Mouse (Mus musculus) neural tube, embryonic 15.5 days (tissue): ENCODE measurements around the gene Mlxipl. TPM values are rescaled to one million over a fixed set of nuclear protein-coding genes. Genes with fewer than 3 reads are reported as not detected.
A peak's percentile ranks its signal among the peaks of the same experiment; 100 is the strongest.

Source experiments
- ATAC-seq: fragments of 200-750 bp; cut with Nextera tagmentation; 2 replicates; pipeline ENCODE4 v1.8.0; 2017; ENCODE audit warnings: mild to moderate bottlenecking, moderate TSS enrichment, moderate library complexity; ENCODE audit not compliant: low FRiP score
- H3K27ac ChIP-seq: fragments of 300-500 bp; sonication (generic); replicated peaks from 2 replicates; pipeline ENCODE4 v1.5.1; 2015; ENCODE audit warnings: mild to moderate bottlenecking, inconsistent platforms
- H3K27me3 ChIP-seq: fragments of 300-500 bp; sonication (generic); replicated peaks from 2 replicates; pipeline ENCODE4 v1.6.1; 2015; ENCODE audit warnings: inconsistent platforms
- H3K36me3 ChIP-seq: fragments of 300-500 bp; sonication (generic); 2 replicates; pipeline ENCODE4 v1.6.1; 2015; ENCODE audit warnings: inconsistent platforms
- H3K4me1 ChIP-seq: fragments of 300-500 bp; sonication (generic); 2 replicates; pipeline ENCODE4 v1.6.1; 2015; ENCODE audit warnings: inconsistent platforms
- H3K4me2 ChIP-seq: fragments of 300-500 bp; sonication (generic); 2 replicates; pipeline ENCODE4 v1.6.1; 2015; ENCODE audit warnings: inconsistent platforms, mild to moderate bottlenecking, moderate library complexity
- H3K4me3 ChIP-seq: fragments of 300-500 bp; sonication (generic); replicated peaks from 2 replicates; pipeline ENCODE4 v1.5.1; 2015; ENCODE audit warnings: mild to moderate bottlenecking, inconsistent platforms
- H3K9ac ChIP-seq: fragments of 300-500 bp; sonication (generic); replicated peaks from 2 replicates; pipeline ENCODE4 v1.6.1; 2015; ENCODE audit warnings: mild to moderate bottlenecking, inconsistent platforms
- H3K9me3 ChIP-seq: fragments of 300-500 bp; sonication (generic); replicated peaks from 2 replicates; pipeline ENCODE4 v1.6.1; 2016; ENCODE audit warnings: inconsistent platforms
- WGBS: fragments of 180-500 bp; shearing (Covaris S2); methylation state at CpG from one replicate; pipeline ENCODE4 v1.1.7; 2015; ENCODE audit warnings: mixed read lengths; 5-methylcytosine and 5-hydroxymethylcytosine counted together
- polyA plus RNA-seq: library from polyadenylated mRNA; unstranded; fragments of >200 nt; fragmentation: Nextera tagmentation; extraction: Ambion mirVana; gene quantifications from 2 replicates; pipeline ENCODE4 v1.2.1, GENCODE M21; 2015

Mlxipl gene
- polyA plus RNA-seq, 1 experiment from 2014 or later = 0.79 TPM

GRCm38 (mm10) chr5:135171688-135172220, 82.1 kb downstream of the Mlxipl start:
- H3K36me3 ChIP-seq = peaks cover 43% of the 10 kb centered on the region
- H3K9ac ChIP-seq = no peak overlapping the region

GRCm38 (mm10) chr5:135172986-135173385, 83.3 kb downstream of the Mlxipl start:
- Histone ChIP-seq H3K4me1 (peaks cover 20% of the 10 kb centered on the region), H3K36me3 (peaks cover 54% of the 10 kb centered on the region), H3K4me2 (no peak overlapping the region), H3K27me3 (no peaks in the 10 kb centered on the region), H3K9ac (no peak overlapping the region), H3K9me3 (no peaks in the 10 kb centered on the region), H3K27ac (no peak overlapping the region), H3K4me3 (no peak overlapping the region)
- 93% methylated on average over 5 of the region's 5 CpGs for WGBS
- ATAC-seq = no peak

More at GRCm38 (mm10) chr5:135171688-135172220, 82.1 kb downstream of the Mlxipl start:
- Histone ChIP-seq H3K27me3 (no peaks in the 10 kb centered on the region), H3K9me3 (no peaks in the 10 kb centered on the region), H3K27ac (no peak overlapping the region), H3K4me1 (peaks cover 25% of the 10 kb centered on the region), H3K4me3 (no peak overlapping the region), H3K4me2 (no peak overlapping the region)
- no peak for ATAC-seq
- WGBS = 95% methylated on average over 6 of the region's 6 CpGs

GRCm38 (mm10) chr5:135175086-135175485, 85.4 kb downstream of the Mlxipl start:
- Histone ChIP-seq H3K36me3 (peaks cover 73% of the 10 kb centered on the region), H3K4me3 (no peak overlapping the region), H3K27ac (no peak overlapping the region), H3K4me2 (no peak overlapping the region), H3K4me1 (peaks cover 8% of the 10 kb centered on the region), H3K27me3 (no peaks in the 10 kb centered on the region), H3K9ac (no peak overlapping the region), H3K9me3 (no peaks in the 10 kb centered on the region)
- no peak for ATAC-seq

GRCm38 (mm10) chr5:135178523-135178922, 88.8 kb downstream of the Mlxipl start:
- no peaks in the 10 kb centered on the region for H3K9me3 ChIP-seq
- H3K4me3 ChIP-seq = no peak overlapping the region
- no peak for ATAC-seq
- H3K4me2 ChIP-seq = no peak overlapping the region
- H3K36me3 ChIP-seq = peaks cover 82% of the 10 kb centered on the region
- H3K4me1 ChIP-seq = no peaks in the 10 kb centered on the region
- no peak overlapping the region for H3K27ac ChIP-seq
- H3K9ac ChIP-seq = no peak overlapping the region
- H3K27me3 ChIP-seq = no peaks in the 10 kb centered on the region
- WGBS = 92% methylated on average over 3 of the region's 3 CpGs

- 79% methylated on average over 4 of the region's 4 CpGs for WGBS
- Histone ChIP-seq H3K27me3 (no peaks in the 10 kb centered on the region), H3K4me3 (no peak overlapping the region), H3K9me3 (no peaks in the 10 kb centered on the region), H3K4me2 (no peak overlapping the region), H3K36me3 (peaks cover 79% of the 10 kb centered on the region), H3K4me1 (no peaks in the 10 kb centered on the region), H3K27ac (no peak overlapping the region), H3K9ac (no peak overlapping the region)
- ATAC-seq = no peak
These were observed 89.3 kb downstream of the Mlxipl start for GRCm38 (mm10) chr5:135178996-135179395.

- Histone ChIP-seq H3K4me3 (no peak overlapping the region), H3K27ac (no peak overlapping the region), H3K9ac (no peak overlapping the region)
These were observed 89.9 kb downstream of the Mlxipl start for GRCm38 (mm10) chr5:135179616-135180015.

GRCm38 (mm10) chr5:135180796-135181195, 91.1 kb downstream of the Mlxipl start:
- Histone ChIP-seq H3K9me3 (no peaks in the 10 kb centered on the region), H3K4me1 (0 out of 2 replicates have a peak, but pooled peaks cover 2% of the 10 kb centered on the region), H3K27me3 (no peaks in the 10 kb centered on the region), H3K4me3 (no peak overlapping the region), H3K27ac (no peak overlapping the region), H3K4me2 (no peak overlapping the region), H3K36me3 (peaks cover 64% of the 10 kb centered on the region), H3K9ac (no peak overlapping the region)
- ATAC-seq = no peak
- WGBS = 95% methylated on average over 14 of the region's 14 CpGs

More at GRCm38 (mm10) chr5:135179616-135180015, 89.9 kb downstream of the Mlxipl start:
- no peak for ATAC-seq
- 96% methylated on average over 7 of the region's 7 CpGs for WGBS
- Histone ChIP-seq H3K4me2 (no peak overlapping the region), H3K9me3 (no peaks in the 10 kb centered on the region), H3K4me1 (no peaks in the 10 kb centered on the region), H3K36me3 (peaks cover 74% of the 10 kb centered on the region), H3K27me3 (no peaks in the 10 kb centered on the region)

- ATAC-seq = no peak
- peaks cover 58% of the 10 kb centered on the region for H3K36me3 ChIP-seq
- H3K4me3 ChIP-seq = no peak overlapping the region
- H3K27me3 ChIP-seq = no peaks in the 10 kb centered on the region
- no peak overlapping the region for H3K4me2 ChIP-seq
- WGBS = 70% methylated on average over 6 of the region's 6 CpGs
- H3K27ac ChIP-seq = no peak overlapping the region
- H3K4me1 ChIP-seq = 0 out of 2 replicates have a peak, but pooled peaks cover 5% of the 10 kb centered on the region
- H3K9me3 ChIP-seq = no peaks in the 10 kb centered on the region
- H3K9ac ChIP-seq = no peak overlapping the region
These were observed 92.1 kb downstream of the Mlxipl start for GRCm38 (mm10) chr5:135181776-135182175.

- H3K4me1 ChIP-seq = peaks cover 8% of the 10 kb centered on the region
- no peak overlapping the region for H3K9ac ChIP-seq
- ATAC-seq = no peak
- peaks cover 45% of the 10 kb centered on the region for H3K36me3 ChIP-seq
- no peaks in the 10 kb centered on the region for H3K9me3 ChIP-seq
- 63% methylated on average over 8 of the region's 8 CpGs for WGBS
- H3K4me2 ChIP-seq = no peak overlapping the region
- H3K27ac ChIP-seq = no peak overlapping the region
- no peaks in the 10 kb centered on the region for H3K27me3 ChIP-seq
- H3K4me3 ChIP-seq = no peak overlapping the region
These were observed 93.6 kb downstream of the Mlxipl start for GRCm38 (mm10) chr5:135183131-135183861.

- Histone ChIP-seq H3K27ac (no peak overlapping the region), H3K27me3 (no peaks in the 10 kb centered on the region), H3K9me3 (no peaks in the 10 kb centered on the region), H3K4me3 (no peak overlapping the region), H3K36me3 (peaks cover 32% of the 10 kb centered on the region), H3K9ac (no peak overlapping the region), H3K4me2 (no peak overlapping the region), H3K4me1 (peaks cover 25% of the 10 kb centered on the region)
- ATAC-seq = no peak
- 100% methylated on average over 3 of the region's 3 CpGs for WGBS
These were observed 95.3 kb downstream of the Mlxipl start for GRCm38 (mm10) chr5:135185016-135185415.

GRCm38 (mm10) chr5:135185596-135185995, 95.9 kb downstream of the Mlxipl start:
- no peak for ATAC-seq
- Histone ChIP-seq H3K4me2 (no peak overlapping the region), H3K4me1 (peaks cover 30% of the 10 kb centered on the region), H3K9me3 (no peaks in the 10 kb centered on the region), H3K9ac (no peak overlapping the region), H3K27ac (no peak overlapping the region), H3K4me3 (no peak overlapping the region), H3K36me3 (peaks cover 26% of the 10 kb centered on the region), H3K27me3 (no peaks in the 10 kb centered on the region)
- whole genome bisulfite sequencing = 38% methylated on average over 3 of the region's 3 CpGs

GRCm38 (mm10) chr5:135186231-135186620, 96.5 kb downstream of the Mlxipl start:
- peaks cover 31% of the 10 kb centered on the region for H3K4me1 ChIP-seq
- 20% methylated on average over 10 of the region's 10 CpGs for WGBS
- peak overlapping the region; percentile 53 for H3K9ac ChIP-seq
- no peaks in the 10 kb centered on the region for H3K9me3 ChIP-seq
- no peaks in the 10 kb centered on the region for H3K27me3 ChIP-seq
- H3K4me2 ChIP-seq = peak overlapping the region; percentile 83
- peak overlapping the region; percentile 96 for H3K27ac ChIP-seq
- ATAC-seq = 0 out of 2 replicates have a peak, but pooled peaks have one; percentile 18
- peak overlapping the region; percentile 100 for H3K4me3 ChIP-seq
- peaks cover 20% of the 10 kb centered on the region for H3K36me3 ChIP-seq
